Mouse (Mus musculus) embryonic fibroblast, embryonic 13.5 days (primary cell): ENCODE results near the gene Gsta2.

Experiments
- CTCF ChIP-seq: IDR thresholded peaks from 2 replicates; pipeline ENCODE4 v1.5.1; 2011; ENCODE audit warnings: mild to moderate bottlenecking, control low read depth, low read length, moderate library complexity, borderline replicate concordance; ENCODE audit not compliant: insufficient read depth
- POLR2A ChIP-seq: IDR thresholded peaks from 2 replicates; pipeline ENCODE4 v1.6.1; 2011; ENCODE audit warnings: low read depth, mild to moderate bottlenecking, control low read depth, low read length, moderate library complexity

- TF ChIP-seq POLR2A, result no peak
- no peak for TF ChIP-seq CTCF
Measured at GRCm38 (mm10) chr9:78400570-78400969, 45.0 kb upstream of the Gsta2 start.
